Mouse (Mus musculus) regulatory T cell (primary cell): ENCODE measurements at regions not wholly inside any gene's neighbourhood (a gene's known extent, or its start where the extent isn't known, plus 50 kb on each side); places are given as distances from the start of the nearest gene placed in this dataset.

Experiments
- in situ Hi-C: fragments of 300-600 bp; cut with MboI, MseI; formaldehyde crosslinking; loops from one replicate; pipeline ENCODE4 v1.15.1; 2025; ENCODE audit warnings: high pct_unique_total_duplicates

GRCm38 (mm10) chr9:118405926-118406518, 72.0 kb upstream of the Eomes start:
- in situ Hi-C loops = no loop called here

GRCm38 (mm10) chr9:118416032-118416431, 62.0 kb upstream of the Eomes start:
- in situ Hi-C loops = no loop called here

DNA sequence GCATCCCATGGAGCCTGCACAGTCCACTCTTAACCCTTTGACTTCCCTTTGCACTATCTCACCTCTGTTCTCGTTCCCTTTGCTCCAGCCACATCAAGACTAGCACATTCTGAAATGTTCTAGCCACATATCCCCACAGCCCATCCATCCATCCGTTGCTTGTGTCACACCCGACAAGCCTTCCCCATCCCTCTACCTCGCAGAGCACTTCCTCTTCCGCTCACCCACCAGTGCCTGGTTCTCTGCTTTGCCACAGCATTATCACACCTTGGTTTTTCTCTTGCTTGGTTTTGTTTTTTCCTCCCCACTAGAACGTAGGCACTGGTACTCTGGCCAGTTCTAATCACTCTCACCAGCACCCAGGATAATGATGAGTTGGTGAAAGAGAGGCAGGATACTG, 61.5 kb upstream of the Eomes start:
- in situ Hi-C loops = no loop called here

DNA sequence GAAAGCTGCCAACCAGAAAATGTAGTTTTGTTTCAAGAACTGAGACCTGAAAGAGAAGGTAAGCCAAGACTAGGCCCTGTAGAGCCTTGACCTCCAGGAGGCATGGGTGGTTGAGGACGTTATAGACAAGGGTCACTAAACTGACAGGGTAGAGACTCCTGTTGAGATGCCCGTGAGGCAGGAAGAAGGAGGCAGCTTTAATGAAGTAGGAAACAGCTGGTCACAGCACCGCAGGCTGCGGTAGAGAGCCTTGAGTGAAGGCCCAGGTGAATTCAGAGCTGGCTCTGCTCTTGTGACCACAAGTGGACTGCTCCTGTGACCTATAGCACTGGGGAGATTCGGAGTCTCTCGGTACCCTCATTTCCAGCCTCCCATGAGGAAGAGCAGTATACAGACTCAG, 53.7 kb upstream of the Eomes start:
- in situ Hi-C loops = no loop called here
